9 mouse cellular contexts compared by ENCODE assay signal in the genomic region with DNA sequence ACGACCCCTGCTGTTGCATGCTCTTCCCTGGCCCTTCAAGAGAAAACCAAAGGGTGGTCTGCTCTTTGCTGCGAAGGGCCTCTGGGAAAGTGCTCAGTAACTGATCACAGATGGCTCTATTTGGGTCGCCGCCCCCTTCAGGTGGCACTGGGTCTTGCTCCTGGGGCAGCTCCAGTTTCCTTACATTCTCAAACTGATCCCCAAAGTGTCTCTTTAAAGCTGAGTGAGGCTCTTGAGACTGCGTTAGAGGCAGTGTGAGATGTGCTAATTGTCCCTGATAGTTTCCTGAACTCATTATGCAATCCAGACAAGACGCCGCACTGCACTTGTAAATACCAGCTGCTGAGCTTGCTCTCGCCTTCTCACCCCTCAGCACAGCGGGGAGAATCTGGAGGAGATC. TPM values are rescaled to one million over a fixed set of nuclear protein-coding genes. Genes with fewer than 3 reads are reported as not detected.
A peak's percentile ranks its signal among the peaks of the same experiment; 100 is the strongest.
DNase-seq lines count a peak whose midpoint lies in the region; ATAC-seq and TF ChIP-seq lines count a peak whose summit lies in the region.
"Had no signal": no experiment of that assay in that cellular context is flagged by ENCODE, and none has a peak within 500 bp of the region (broad histone marks: within the 10 kb centered on the region; RNA-seq: fewer than 3 reads in every experiment).

No protein-coding gene starts in this region.

- H3K4me2 ChIP-seq in hindbrain, postnatal 0 days (ENCODE audit: low read depth, low read length): no peak overlapping the region
- no peak overlapping the region for H3K4me2 ChIP-seq in hindbrain, embryonic 13.5 days
- H3K4me2 ChIP-seq in forebrain, embryonic 15.5 days (replicated peaks): no peak overlapping the region
- H3K4me2 ChIP-seq: neural tube, embryonic 12.5 days had no signal

- H3K9me3 ChIP-seq in hindbrain, postnatal 0 days (ENCODE audit: low read length): no peaks in the 10 kb centered on the region
- no peaks in the 10 kb centered on the region for H3K9me3 ChIP-seq in hindbrain, embryonic 13.5 days
- H3K9me3 ChIP-seq in forebrain, embryonic 15.5 days: no peaks in the 10 kb centered on the region
- H3K9me3 ChIP-seq: neural tube, embryonic 12.5 days had no signal

- H3K4me1 ChIP-seq in hindbrain, postnatal 0 days (ENCODE audit: insufficient read depth, low read length): no peaks in the 10 kb centered on the region
- H3K4me1 ChIP-seq in hindbrain, embryonic 13.5 days (replicated peaks): peaks cover 3% of the 10 kb centered on the region
- peaks cover 12% of the 10 kb centered on the region; the same call in 1 of the 2 replicates for H3K4me1 ChIP-seq in forebrain, embryonic 15.5 days

- H3K9ac ChIP-seq in hindbrain, postnatal 0 days (replicated peaks; ENCODE audit: low read length): no peak overlapping the region
- H3K9ac ChIP-seq in hindbrain, embryonic 13.5 days: no peak overlapping the region
- H3K9ac ChIP-seq in forebrain, embryonic 15.5 days (replicated peaks): no peak overlapping the region
- H3K9ac ChIP-seq: neural tube, embryonic 12.5 days had no signal

- DNase-seq in hindbrain, postnatal 0 days (ENCODE audit: low spot score): peak; percentile 22
- peak; percentile 17 for DNase-seq in 416B (ENCODE audit: low read depth)
- DNase-seq in Muller cell, postnatal 12 days (ENCODE audit: inconsistent ontology term): peak; percentile 36
- no peak for DNase-seq in ovary, adult 18-20 months (ENCODE audit: low spot score)
- DNase-seq in T-cell, adult 2 months (ENCODE audit: low spot score): no peak
- DNase-seq in kidney, adult 8-10 months: no peak

- H3K27ac ChIP-seq in hindbrain, postnatal 0 days: no peak overlapping the region
- H3K27ac ChIP-seq in hindbrain, embryonic 13.5 days: no peak overlapping the region
- H3K27ac ChIP-seq in forebrain, embryonic 15.5 days (replicated peaks): peak overlapping the region; percentile 24; the same call in 1 of the 2 replicates
- H3K27ac ChIP-seq: neural tube, embryonic 12.5 days had no signal

- H3K4me3 ChIP-seq in hindbrain, postnatal 0 days (ENCODE audit: low read length): no peak overlapping the region
- no peak overlapping the region for H3K4me3 ChIP-seq in hindbrain, embryonic 13.5 days
- H3K4me3 ChIP-seq in forebrain, embryonic 15.5 days: no peak overlapping the region
- H3K4me3 ChIP-seq: neural tube, embryonic 12.5 days had no signal

- ATAC-seq in hindbrain, postnatal 0 days: no peak
- ATAC-seq in hindbrain, embryonic 13.5 days (ENCODE audit: low FRiP score): no peak
- 0 out of 2 replicates have a peak, but pooled peaks have one; percentile 8 for ATAC-seq in forebrain, embryonic 15.5 days (replicated peaks)

- H3K27me3 ChIP-seq in hindbrain, postnatal 0 days (ENCODE audit: insufficient read depth, low read length): no peaks in the 10 kb centered on the region
- H3K27me3 ChIP-seq in hindbrain, embryonic 13.5 days: no peaks in the 10 kb centered on the region
- no peaks in the 10 kb centered on the region for H3K27me3 ChIP-seq in forebrain, embryonic 15.5 days
- H3K27me3 ChIP-seq: neural tube, embryonic 12.5 days had no signal

- WGBS in hindbrain, postnatal 0 days: 33% methylated on average over 9 of the region's 9 CpGs
- WGBS in hindbrain, embryonic 13.5 days: 46% methylated on average over 8 of the region's 9 CpGs
- WGBS in forebrain, embryonic 15.5 days: 22% methylated on average over 9 of the region's 9 CpGs

- H3K36me3 ChIP-seq in hindbrain, postnatal 0 days (ENCODE audit: insufficient read depth, low read length): no peaks in the 10 kb centered on the region
- H3K36me3 ChIP-seq in hindbrain, embryonic 13.5 days: peaks cover 4% of the 10 kb centered on the region; the same call in 1 of the 2 replicates
- H3K36me3 ChIP-seq in forebrain, embryonic 15.5 days: no peaks in the 10 kb centered on the region

- TF ChIP-seq CTCF in hindbrain, postnatal 0 days (IDR thresholded peaks at IDR 0.05; ENCODE audit: low read depth): peak; percentile 61

RNA-seq across cellular contexts. Expression of a gene that starts 8.8 kb away (rescaled TPM):
- total RNA-seq in hindbrain, postnatal 0 days (2014; rRNA removed): 2.3 and 2.4 TPM in 2 replicates
- polyA plus RNA-seq in hindbrain, postnatal 0 days (2015; fragmentation: Nextera tagmentation; extraction: Ambion mirVana): 2.1 and 2.3 TPM in 2 replicates
- 3.8 TPM in 2 replicates for polyA plus RNA-seq in hindbrain, embryonic 13.5 days (2015; fragmentation: Nextera tagmentation; extraction: Ambion mirVana)
- polyA plus RNA-seq in forebrain, embryonic 15.5 days (2015; fragmentation: Nextera tagmentation; extraction: Ambion mirVana): 5.6 and 7.0 TPM in 2 replicates

RNA-seq across cellular contexts. Expression of a gene that starts 11.0 kb away (rescaled TPM):
- total RNA-seq in hindbrain, postnatal 0 days (2014; rRNA removed): 2.2 and 2.6 TPM in 2 replicates
- polyA plus RNA-seq in hindbrain, postnatal 0 days (2015; fragmentation: Nextera tagmentation; extraction: Ambion mirVana): 0.29 and 0.41 TPM in 2 replicates
- polyA plus RNA-seq in hindbrain, embryonic 13.5 days (2015; fragmentation: Nextera tagmentation; extraction: Ambion mirVana): not detected in 2 replicates
- polyA plus RNA-seq in forebrain, embryonic 15.5 days (2015; fragmentation: Nextera tagmentation; extraction: Ambion mirVana): not detected in 2 replicates
- polyA plus RNA-seq: neural tube, embryonic 12.5 days had no signal

RNA-seq across cellular contexts. Expression of a gene that starts 27.2 kb away (rescaled TPM):
- total RNA-seq in hindbrain, postnatal 0 days (2014; rRNA removed): 81.8 and 92.7 TPM in 2 replicates
- polyA plus RNA-seq in hindbrain, postnatal 0 days (2015; fragmentation: Nextera tagmentation; extraction: Ambion mirVana): 71.0 and 72.2 TPM in 2 replicates
- polyA plus RNA-seq in hindbrain, embryonic 13.5 days (2015; fragmentation: Nextera tagmentation; extraction: Ambion mirVana): 81.3 and 82.8 TPM in 2 replicates
- 73.1 and 73.4 TPM in 2 replicates for polyA plus RNA-seq in forebrain, embryonic 15.5 days (2015; fragmentation: Nextera tagmentation; extraction: Ambion mirVana)

RNA-seq across cellular contexts. Expression of a gene that starts 27.5 kb away (rescaled TPM):
- 212 and 350 TPM in 2 replicates for total RNA-seq in hindbrain, postnatal 0 days (2014; rRNA removed)
- 61.2 and 61.9 TPM in 2 replicates for polyA plus RNA-seq in hindbrain, postnatal 0 days (2015; fragmentation: Nextera tagmentation; extraction: Ambion mirVana)
- polyA plus RNA-seq in hindbrain, embryonic 13.5 days (2015; fragmentation: Nextera tagmentation; extraction: Ambion mirVana): 82.0 and 85.4 TPM in 2 replicates
- 127 and 129 TPM in 2 replicates for polyA plus RNA-seq in forebrain, embryonic 15.5 days (2015; fragmentation: Nextera tagmentation; extraction: Ambion mirVana)

RNA-seq across cellular contexts. Expression of a gene that starts 38.9 kb away (rescaled TPM):
- 146 and 149 TPM in 2 replicates for total RNA-seq in hindbrain, postnatal 0 days (2014; rRNA removed)
- polyA plus RNA-seq in hindbrain, postnatal 0 days (2015; fragmentation: Nextera tagmentation; extraction: Ambion mirVana): 22.8 and 23.7 TPM in 2 replicates
- 29.2 and 29.9 TPM in 2 replicates for polyA plus RNA-seq in hindbrain, embryonic 13.5 days (2015; fragmentation: Nextera tagmentation; extraction: Ambion mirVana)
- polyA plus RNA-seq in forebrain, embryonic 15.5 days (2015; fragmentation: Nextera tagmentation; extraction: Ambion mirVana): 27.6 and 29.5 TPM in 2 replicates

Comparison
In these comparisons a context has a peak if more than half of its experiments do, and no peak if none do; other contexts are left out.
1. DNase-seq: peak in hindbrain, postnatal 0 days (single experiment), 416B (single experiment) and Muller cell, postnatal 12 days (single experiment); none in ovary, adult 18-20 months (single experiment), T-cell, adult 2 months (single experiment) and kidney, adult 8-10 months (0 of 2).